Mouse (Mus musculus): ENCODE measurements around the gene Ptprt. TPM values are rescaled to one million over a fixed set of nuclear protein-coding genes. Genes with fewer than 3 reads are reported as not detected.

The Ptprt gene
- polyA plus RNA-seq, 1 experiment from 2014 or later = 3.4 TPM

DNA sequence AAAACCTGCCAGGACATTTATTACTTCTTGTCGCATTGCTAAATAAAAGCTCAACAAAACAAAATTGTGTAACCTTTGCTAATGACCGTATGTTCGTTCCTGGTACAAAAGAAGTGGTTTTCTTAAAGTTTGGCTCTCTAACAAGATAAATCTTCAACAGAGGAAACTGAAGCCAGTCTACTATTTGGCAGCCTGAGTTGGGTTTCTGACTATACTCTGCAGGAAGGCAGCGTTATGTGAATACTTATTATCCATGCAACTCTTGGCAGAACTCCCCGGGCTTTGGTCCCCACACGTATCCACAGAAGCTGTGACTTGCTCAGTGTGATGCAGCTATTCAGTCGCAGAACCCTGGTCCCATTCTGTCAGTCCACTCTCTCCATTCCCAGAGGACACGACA, 112.6 kb downstream of the Ptprt start:
- Histone ChIP-seq H3K4me3 (ENCODE audit: low read depth, low read length) (no peak overlapping the region), H3K27me3 (ENCODE audit: insufficient read depth, low read length) (no peaks in the 10 kb centered on the region), H3K9ac (no peak overlapping the region), H3K9me3 (ENCODE audit: low read depth, low read length) (no peaks in the 10 kb centered on the region), H3K36me3 (ENCODE audit: insufficient read depth) (no peaks in the 10 kb centered on the region), H3K4me1 (ENCODE audit: insufficient read depth) (no peaks in the 10 kb centered on the region), H3K4me2 (no peak overlapping the region), H3K27ac (ENCODE audit: low read depth) (no peak overlapping the region)
- DNase-seq (peak; percentile 17), ATAC-seq (ENCODE audit: insufficient read depth) (no peak)
- 72% methylated on average over 8 of the region's 8 CpGs for WGBS
- no peak for TF ChIP-seq CTCF (IDR thresholded peaks at IDR 0.05; ENCODE audit: low read depth)

DNA sequence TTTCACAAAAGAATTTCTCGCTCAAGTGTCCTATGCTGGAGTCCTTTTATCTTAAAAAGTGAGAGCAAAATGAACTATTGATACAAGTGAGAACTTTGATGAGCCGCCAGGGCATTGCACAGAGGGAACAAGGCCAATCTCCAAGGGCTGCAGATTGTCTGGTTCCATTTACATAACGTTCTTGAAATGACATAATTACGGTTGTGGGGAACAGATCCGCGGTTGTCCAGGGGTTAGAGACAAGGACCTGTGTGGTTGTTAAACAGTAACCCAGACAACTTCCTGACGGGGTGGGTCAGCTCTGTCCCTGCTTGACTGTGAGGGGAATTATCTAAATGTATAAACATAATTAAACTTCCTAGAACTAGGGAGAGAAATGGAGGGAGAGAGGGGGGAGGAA, 129.3 kb downstream of the Ptprt start:
- peak; percentile 35 for DNase-seq
- Histone ChIP-seq H3K4me3 (ENCODE audit: low read depth, low read length) (no peak overlapping the region), H3K9me3 (ENCODE audit: low read depth, low read length) (no peaks in the 10 kb centered on the region), H3K27me3 (ENCODE audit: insufficient read depth, low read length) (no peaks in the 10 kb centered on the region), H3K36me3 (ENCODE audit: insufficient read depth) (no peaks in the 10 kb centered on the region), H3K27ac (ENCODE audit: low read depth) (no peak overlapping the region), H3K4me2 (no peak overlapping the region), H3K4me1 (ENCODE audit: insufficient read depth) (no peaks in the 10 kb centered on the region), H3K9ac (no peak overlapping the region)
- TF ChIP-seq CTCF (IDR thresholded peaks at IDR 0.05; ENCODE audit: low read depth) = no peak
- no peak; the same call in 1 of the 2 replicates for ATAC-seq (ENCODE audit: insufficient read depth)
- 19% methylated on average over 7 of the region's 7 CpGs for WGBS

DNA sequence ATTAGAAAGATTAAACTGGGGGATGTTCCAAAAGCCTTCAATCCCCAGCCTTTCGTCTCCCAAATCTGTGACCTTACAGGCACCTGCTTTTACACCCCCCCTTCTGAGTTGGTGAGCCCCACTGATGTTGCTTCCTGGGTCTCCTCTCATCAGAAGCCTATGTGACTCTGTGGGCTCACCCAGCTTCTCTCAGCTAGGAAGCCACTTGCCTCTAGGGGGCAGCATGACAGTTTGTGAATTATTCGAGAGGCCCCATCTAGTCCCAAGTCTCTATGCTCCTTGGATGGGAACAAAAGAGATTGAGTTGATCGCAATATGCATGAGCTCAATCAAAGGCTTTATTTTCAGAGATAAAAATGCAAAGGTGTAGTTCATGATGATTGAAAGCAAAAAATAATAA, 132.0 kb downstream of the Ptprt start:
- DNase-seq (peak; percentile 37), ATAC-seq (ENCODE audit: insufficient read depth) (no peak)
- Histone ChIP-seq H3K9ac (no peak overlapping the region), H3K9me3 (ENCODE audit: low read depth, low read length) (no peaks in the 10 kb centered on the region), H3K36me3 (ENCODE audit: insufficient read depth) (no peaks in the 10 kb centered on the region), H3K4me3 (ENCODE audit: low read depth, low read length) (no peak overlapping the region), H3K27me3 (ENCODE audit: insufficient read depth, low read length) (no peaks in the 10 kb centered on the region), H3K4me2 (no peak overlapping the region), H3K27ac (ENCODE audit: low read depth) (no peak overlapping the region), H3K4me1 (ENCODE audit: insufficient read depth) (no peaks in the 10 kb centered on the region)
- WGBS = 93% methylated on average over 3 of the region's 3 CpGs
- TF ChIP-seq CTCF (IDR thresholded peaks at IDR 0.05; ENCODE audit: low read depth) = peak; percentile 32

DNA sequence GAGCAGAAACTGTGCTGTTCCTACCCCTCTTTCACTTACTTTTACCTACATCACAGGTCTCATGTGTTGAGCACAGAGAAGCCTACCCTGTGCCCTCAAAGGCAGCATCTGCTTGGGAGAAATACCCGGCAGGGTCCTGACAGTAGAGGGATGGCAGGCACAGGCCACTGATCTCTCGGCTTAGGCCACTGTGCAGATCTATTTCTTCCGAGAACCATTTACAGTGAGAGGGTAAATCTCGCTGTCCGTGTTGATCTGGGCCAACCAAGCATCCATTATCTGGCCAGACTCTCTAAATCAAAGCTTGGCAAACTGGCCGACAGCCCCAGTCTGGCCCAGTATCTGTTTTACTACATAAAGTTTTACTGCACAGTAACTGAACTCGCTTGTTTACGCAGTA, 145.0 kb downstream of the Ptprt start:
- Histone ChIP-seq H3K27ac (ENCODE audit: low read depth) (no peak overlapping the region), H3K9ac (no peak overlapping the region), H3K4me2 (no peak overlapping the region), H3K36me3 (ENCODE audit: insufficient read depth) (no peaks in the 10 kb centered on the region), H3K9me3 (ENCODE audit: low read depth, low read length) (no peaks in the 10 kb centered on the region), H3K4me1 (ENCODE audit: insufficient read depth) (no peaks in the 10 kb centered on the region), H3K4me3 (ENCODE audit: low read depth, low read length) (no peak overlapping the region), H3K27me3 (ENCODE audit: insufficient read depth, low read length) (no peaks in the 10 kb centered on the region)
- no peak for TF ChIP-seq CTCF (IDR thresholded peaks at IDR 0.05; ENCODE audit: low read depth)
- ATAC-seq (ENCODE audit: insufficient read depth) (no peak), DNase-seq (no peak)
- WGBS = 80% methylated on average over 8 of the region's 8 CpGs

DNA sequence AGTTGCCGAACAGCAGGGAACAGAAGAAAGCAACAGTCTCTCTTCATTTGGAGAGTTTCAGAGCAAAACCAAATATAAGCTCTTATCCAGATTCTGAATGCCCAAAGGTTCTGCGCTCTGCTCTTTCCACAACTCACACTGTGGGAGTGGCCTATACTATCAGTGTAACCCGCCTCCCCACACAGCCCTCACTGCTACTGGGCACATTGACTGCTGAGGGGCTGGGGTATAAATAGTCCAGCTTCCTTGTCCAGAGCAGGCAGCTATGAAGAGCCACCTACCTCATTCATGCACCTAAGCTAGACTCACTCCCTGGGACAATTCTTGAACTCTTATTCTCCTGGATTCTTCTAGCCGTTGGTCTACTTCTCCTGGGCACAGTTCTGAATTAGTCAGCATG, 147.9 kb downstream of the Ptprt start:
- no peak for TF ChIP-seq CTCF (IDR thresholded peaks at IDR 0.05; ENCODE audit: low read depth)

DNA sequence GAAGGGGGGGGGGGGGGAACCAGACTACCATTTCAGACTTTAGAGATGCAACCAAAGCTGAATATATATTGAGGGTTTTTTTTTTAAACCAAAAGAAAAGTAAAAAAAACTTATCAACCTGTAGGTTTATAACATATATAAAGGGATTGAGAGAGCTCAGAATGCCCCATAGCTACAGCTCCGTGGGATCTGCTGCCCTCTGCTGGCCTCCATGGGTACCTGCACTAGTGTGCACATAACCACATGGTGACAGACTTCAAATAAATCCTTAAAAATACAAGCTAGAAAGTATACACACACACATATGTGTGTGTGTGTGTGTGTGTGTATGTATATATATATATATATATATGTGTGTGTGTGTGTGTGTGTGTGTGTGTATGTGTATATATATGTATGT, 148.9 kb downstream of the Ptprt start:
- no peaks in the 10 kb centered on the region for H3K27me3 ChIP-seq (ENCODE audit: insufficient read depth, low read length)
- ATAC-seq (ENCODE audit: insufficient read depth) (no peak), DNase-seq (no peak)
- H3K27ac ChIP-seq (ENCODE audit: low read depth) = no peak overlapping the region
- no peak overlapping the region for H3K4me2 ChIP-seq
- no peaks in the 10 kb centered on the region for H3K9me3 ChIP-seq (ENCODE audit: low read depth, low read length)
- peak; percentile 41 for TF ChIP-seq CTCF (IDR thresholded peaks at IDR 0.05; ENCODE audit: low read depth)
- WGBS = 81% methylated on average over 1 of the region's 1 CpGs
- H3K4me1 ChIP-seq (ENCODE audit: insufficient read depth) = no peaks in the 10 kb centered on the region
- H3K9ac ChIP-seq = no peak overlapping the region
- no peak overlapping the region for H3K4me3 ChIP-seq (ENCODE audit: low read depth, low read length)
- no peaks in the 10 kb centered on the region for H3K36me3 ChIP-seq (ENCODE audit: insufficient read depth)

More for the DNA sequence above, 147.9 kb downstream of the Ptprt start:
- no peaks in the 10 kb centered on the region for H3K9me3 ChIP-seq (ENCODE audit: low read depth, low read length)
- no peak overlapping the region for H3K9ac ChIP-seq
- H3K4me2 ChIP-seq = no peak overlapping the region
- H3K4me3 ChIP-seq (ENCODE audit: low read depth, low read length) = no peak overlapping the region
- no peaks in the 10 kb centered on the region for H3K27me3 ChIP-seq (ENCODE audit: insufficient read depth, low read length)
- H3K36me3 ChIP-seq (ENCODE audit: insufficient read depth) = no peaks in the 10 kb centered on the region
- DNase-seq (no peak), ATAC-seq (ENCODE audit: insufficient read depth) (no peak)
- H3K4me1 ChIP-seq (ENCODE audit: insufficient read depth) = no peaks in the 10 kb centered on the region
- 80% methylated on average over 4 of the region's 4 CpGs for WGBS
- H3K27ac ChIP-seq (ENCODE audit: low read depth) = no peak overlapping the region

DNA sequence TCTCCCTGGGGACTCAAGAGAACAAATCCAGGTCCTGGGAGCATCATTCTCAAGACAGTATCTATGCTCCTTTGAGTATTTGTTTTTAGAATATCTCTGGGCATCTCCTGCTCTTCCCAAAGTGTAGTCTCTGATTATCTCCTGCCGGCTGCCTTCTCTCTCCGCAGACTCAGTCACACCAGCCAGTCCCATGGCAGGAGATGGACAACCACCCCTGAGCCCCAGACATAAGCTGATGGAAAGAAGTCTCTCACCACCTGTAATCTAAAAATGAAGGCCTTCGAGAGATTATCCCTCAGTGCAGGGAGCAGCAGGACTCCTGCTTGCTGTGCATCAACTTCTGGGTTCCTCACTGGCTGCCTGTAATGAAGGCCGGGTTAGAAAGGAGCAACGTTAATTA, 151.9 kb downstream of the Ptprt start:
- DNase-seq = no peak
- no peak overlapping the region for H3K9ac ChIP-seq
- no peaks in the 10 kb centered on the region for H3K27me3 ChIP-seq (ENCODE audit: insufficient read depth, low read length)
- H3K36me3 ChIP-seq (ENCODE audit: insufficient read depth) = no peaks in the 10 kb centered on the region
- 80% methylated on average over 5 of the region's 5 CpGs for WGBS
- no peak overlapping the region for H3K4me2 ChIP-seq
- no peaks in the 10 kb centered on the region for H3K9me3 ChIP-seq (ENCODE audit: low read depth, low read length)
- no peak overlapping the region for H3K27ac ChIP-seq (ENCODE audit: low read depth)
- ATAC-seq (ENCODE audit: insufficient read depth) = no peak
- H3K4me3 ChIP-seq (ENCODE audit: low read depth, low read length) = no peak overlapping the region
- no peaks in the 10 kb centered on the region for H3K4me1 ChIP-seq (ENCODE audit: insufficient read depth)
- no peak for TF ChIP-seq CTCF (IDR thresholded peaks at IDR 0.05; ENCODE audit: low read depth)

DNA sequence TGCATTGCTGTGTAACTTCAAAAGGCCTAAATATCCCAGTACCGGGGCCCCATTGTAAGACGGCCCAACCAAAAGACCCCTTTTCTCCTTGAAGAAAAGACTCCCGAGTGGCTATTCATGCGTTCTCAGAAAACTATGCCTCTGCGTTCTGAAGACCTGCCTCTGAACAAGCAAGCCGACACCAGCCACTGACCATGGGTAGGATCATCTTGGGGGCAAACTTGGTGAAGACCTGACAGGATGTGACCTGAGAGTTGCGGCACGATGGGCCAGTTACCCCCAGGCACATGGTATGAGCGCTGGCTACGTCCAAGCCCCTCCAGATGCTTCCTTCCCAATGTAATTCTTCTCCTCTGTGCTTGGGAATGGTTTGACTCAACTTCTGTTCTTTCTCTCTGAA, 153.3 kb downstream of the Ptprt start:
- no peak for DNase-seq
- no peaks in the 10 kb centered on the region for H3K27me3 ChIP-seq (ENCODE audit: insufficient read depth, low read length)
- H3K27ac ChIP-seq (ENCODE audit: low read depth) = no peak overlapping the region
- no peaks in the 10 kb centered on the region for H3K4me1 ChIP-seq (ENCODE audit: insufficient read depth)
- H3K9me3 ChIP-seq (ENCODE audit: low read depth, low read length) = no peaks in the 10 kb centered on the region
- no peak for ATAC-seq (ENCODE audit: insufficient read depth)
- no peaks in the 10 kb centered on the region for H3K36me3 ChIP-seq (ENCODE audit: insufficient read depth)
- WGBS = 84% methylated on average over 10 of the region's 10 CpGs
- TF ChIP-seq CTCF (IDR thresholded peaks at IDR 0.05; ENCODE audit: low read depth) = no peak
- H3K4me2 ChIP-seq = no peak overlapping the region
- no peak overlapping the region for H3K4me3 ChIP-seq (ENCODE audit: low read depth, low read length)
- no peak overlapping the region for H3K9ac ChIP-seq

Data from lung, embryonic 14.5 days (tissue).